Mouse (Mus musculus) NIH3T3 (cell line): ENCODE results near the gene Selenoo.
A peak's percentile ranks its signal among the peaks of the same experiment; 100 is the strongest.

Experiments
- DNase-seq: peaks from one replicate; pipeline ENCODE4 v3.0.0-alpha.2; 2012; ENCODE audit warnings: low read depth

The Selenoo gene

GRCm38 (mm10) chr15:89075478-89076147 lies 13.3 kb upstream of the Selenoo start:
- peak; percentile 94 for DNase-seq

DNA sequence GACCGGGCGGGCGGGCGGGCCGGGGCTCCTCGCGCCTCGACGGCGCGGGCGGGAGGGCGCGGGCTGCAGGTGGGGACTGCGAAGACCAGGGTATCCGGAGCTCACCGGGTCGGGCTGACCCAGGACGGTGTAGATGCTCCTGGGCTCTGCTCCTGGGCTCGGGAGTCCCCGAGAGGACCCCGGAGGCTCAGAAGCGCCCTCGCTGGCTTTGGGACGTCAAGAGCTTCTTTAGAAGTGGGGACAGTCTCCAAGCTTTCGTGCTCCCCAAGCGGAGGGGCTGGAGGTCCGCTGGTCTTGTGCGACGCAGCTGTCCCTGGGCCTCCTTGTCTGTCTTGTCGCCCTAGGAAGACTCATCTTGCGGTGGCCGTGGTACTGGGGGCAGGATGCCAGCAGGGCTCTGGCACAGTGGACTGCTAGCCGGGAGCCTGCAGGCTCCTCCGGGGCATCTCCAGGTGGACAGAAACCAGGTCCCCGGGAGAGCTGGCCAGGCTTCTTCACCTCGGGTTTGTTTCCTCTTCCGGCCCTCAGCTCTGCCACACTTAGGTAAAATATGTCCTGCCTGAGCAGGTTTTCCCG lies 12.6 kb upstream of the Selenoo start:
- peak; percentile 46 for DNase-seq

DNA sequence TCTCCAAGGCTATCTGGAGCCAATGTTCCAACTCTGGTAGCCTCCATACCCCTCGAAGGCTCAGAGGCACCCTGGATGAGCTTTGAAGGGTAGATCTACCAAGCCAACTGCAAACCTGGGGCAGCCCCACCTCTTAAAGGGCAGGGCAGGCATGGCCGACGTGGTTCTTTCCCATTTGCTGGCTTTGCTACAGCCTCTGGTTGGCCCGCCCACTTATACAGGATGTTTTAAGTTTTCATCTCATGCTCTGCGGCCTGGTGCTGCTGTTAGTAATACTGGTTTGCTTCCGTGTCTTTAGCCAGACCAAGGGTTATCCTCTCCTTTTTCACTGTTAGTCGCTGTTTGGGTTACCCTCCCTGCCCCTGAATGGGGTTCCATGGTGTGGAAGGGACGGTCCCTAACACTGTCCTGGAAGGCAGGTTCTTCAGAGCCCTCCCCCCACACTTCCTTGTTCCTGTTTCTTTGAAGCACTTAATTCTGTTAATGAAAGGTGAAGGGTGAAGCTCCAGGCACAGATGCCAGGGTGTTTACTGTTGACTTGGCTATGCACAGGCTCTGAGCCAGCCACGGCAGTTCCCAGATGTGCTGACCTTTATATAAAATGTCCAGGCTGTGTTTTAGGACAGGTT lies 10.6 kb upstream of the Selenoo start:
- peak; percentile 68 for DNase-seq

- no peak for DNase-seq
Measured at GRCm38 (mm10) chr15:89083906-89084305, 5.0 kb upstream of the Selenoo start.

DNA sequence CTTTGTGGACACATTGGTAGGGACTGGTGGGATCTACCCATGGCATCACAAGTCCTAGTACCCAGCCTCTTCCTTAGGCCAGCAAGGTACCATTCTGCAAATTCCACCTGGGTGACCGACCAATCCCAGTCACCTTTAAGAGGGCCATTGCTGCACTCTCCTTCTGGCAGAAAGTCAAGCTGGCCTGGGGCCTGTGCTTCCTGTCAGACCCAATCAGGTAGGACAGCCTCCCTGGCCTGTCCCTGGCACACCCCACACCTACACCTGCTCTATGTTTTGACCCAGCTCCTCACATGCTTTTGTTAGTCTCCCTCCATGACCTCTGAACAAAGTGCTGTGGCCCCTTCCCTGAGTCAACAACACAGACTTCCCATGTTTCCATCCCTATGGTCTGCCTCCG lies 4.1 kb upstream of the Selenoo start:
- no peak for DNase-seq

DNA sequence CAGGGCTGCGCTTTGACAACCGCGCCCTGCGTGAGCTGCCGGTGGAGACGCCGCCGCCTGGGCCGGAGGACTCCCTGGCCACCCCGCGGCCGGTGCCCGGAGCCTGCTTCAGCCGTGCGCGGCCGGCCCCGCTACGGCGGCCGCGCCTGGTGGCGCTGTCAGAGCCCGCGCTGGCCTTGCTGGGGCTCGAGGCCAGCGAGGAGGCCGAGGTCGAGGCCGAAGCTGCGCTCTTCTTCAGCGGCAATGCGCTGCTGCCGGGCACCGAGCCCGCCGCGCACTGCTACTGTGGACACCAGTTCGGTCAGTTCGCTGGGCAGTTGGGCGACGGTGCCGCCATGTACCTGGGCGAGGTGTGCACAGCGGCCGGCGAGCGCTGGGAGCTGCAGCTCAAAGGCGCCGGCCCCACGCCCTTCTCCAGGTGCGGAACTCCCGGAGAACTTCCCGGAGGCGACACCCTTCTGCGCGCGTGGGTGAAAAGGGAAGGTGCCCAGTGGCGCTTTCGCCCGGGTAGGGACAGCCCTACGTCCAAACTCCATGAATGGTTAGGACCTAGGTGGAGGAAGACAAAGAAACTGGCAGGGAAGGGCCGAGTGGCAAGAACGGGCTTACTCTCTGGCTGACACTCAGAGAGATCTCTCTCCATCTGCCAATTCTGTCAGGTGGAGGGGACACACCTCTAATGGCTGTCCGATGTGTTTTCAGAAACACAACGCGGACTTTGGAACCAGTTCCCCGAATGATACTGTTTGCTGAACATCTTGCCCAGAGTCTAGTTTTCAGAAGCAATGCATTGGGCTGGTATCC lies 566 bp downstream of the Selenoo start:
- peak; percentile 24 for DNase-seq

- peak; percentile 44 for DNase-seq
Measured at GRCm38 (mm10) chr15:89090662-89091061, 1.8 kb downstream of the Selenoo start.

DNA sequence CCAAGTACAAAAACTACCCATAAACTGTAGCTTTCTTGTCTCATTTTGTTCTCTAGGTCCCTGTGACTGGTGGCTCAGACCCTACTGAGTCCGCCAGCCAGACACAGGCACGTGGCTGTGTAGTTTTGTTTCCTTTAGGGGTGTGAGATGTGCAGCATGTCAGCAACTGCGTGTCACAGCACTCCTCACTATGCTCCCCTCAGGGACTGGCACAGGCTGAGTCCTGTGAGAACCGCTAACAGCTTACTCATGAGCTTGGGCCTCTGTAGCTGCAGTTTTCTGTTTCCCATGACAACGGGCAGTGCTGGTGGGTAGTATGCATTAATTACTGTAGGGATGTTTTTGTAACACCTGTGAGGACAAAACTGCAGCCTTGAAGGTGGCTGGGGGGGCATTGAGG lies 3.3 kb downstream of the Selenoo start:
- DNase-seq: no peak

DNA sequence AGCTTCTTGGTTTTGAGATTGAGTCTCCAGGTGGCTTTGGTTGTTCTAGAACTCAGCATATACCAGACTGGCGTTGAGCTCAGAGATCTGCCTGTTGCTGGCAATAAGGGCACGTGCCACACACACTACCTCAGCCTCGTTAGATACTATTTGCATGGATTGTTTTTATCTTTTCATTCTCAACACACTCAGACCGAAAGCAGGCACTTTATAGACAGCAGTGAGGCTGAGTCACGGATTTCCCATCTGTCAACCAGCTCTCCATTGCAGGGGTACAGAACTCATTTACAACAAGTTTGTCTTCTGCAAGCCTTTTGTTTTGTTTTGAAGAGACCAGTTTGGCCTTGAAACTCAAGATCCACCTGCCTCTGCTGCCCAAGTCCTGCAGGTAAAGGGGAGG lies 8.6 kb downstream of the Selenoo start:
- DNase-seq: no peak

GRCm38 (mm10) chr15:89098616-89099015 lies 9.7 kb downstream of the Selenoo start:
- DNase-seq: no peak

GRCm38 (mm10) chr15:89100823-89101222 lies 11.9 kb downstream of the Selenoo start:
- no peak for DNase-seq

DNA sequence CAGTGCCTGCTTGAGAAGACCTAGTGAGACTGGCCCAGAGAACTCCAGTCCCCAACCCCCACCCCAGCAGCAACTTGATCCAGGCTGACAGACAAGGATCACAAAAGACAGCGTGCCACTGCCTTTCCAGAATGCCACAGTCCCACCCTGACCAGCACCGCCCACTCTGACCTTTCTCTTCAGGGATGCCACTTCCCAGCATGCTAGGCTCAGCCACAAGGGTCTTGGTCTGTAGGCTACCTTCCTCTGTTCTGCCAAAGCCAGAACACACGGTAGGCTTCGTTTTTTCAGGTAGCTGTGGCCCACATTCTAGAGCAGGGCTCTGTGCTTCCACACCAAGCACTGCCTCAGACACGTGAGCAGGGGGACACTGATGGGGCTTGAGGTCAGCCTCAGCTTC lies 13.8 kb downstream of the Selenoo start:
- DNase-seq: no peak

DNA sequence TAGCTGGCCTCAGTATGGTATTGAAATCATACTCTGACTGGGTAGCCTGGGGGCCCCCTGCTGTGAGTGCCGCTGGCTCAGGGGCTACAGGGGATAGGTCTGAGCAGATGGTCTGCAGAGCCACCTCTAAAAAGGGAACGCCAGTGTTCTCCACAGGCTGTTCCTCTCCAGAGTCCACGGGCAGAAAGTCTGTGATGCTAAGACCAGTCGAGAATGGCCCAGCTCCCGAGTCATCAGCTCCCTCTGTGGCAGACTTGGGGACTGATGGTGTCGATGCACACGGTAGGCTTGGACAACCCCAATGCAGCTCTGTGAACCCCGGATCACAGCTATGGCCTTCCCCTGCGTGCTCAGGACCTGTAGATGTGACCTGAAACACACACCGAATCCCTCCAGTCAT lies 15.0 kb downstream of the Selenoo start:
- no peak for DNase-seq

- DNase-seq: no peak
Measured at GRCm38 (mm10) chr15:89104425-89104824, 15.5 kb downstream of the Selenoo start.

GRCm38 (mm10) chr15:89106073-89106472 lies 17.2 kb downstream of the Selenoo start:
- no peak for DNase-seq

DNA sequence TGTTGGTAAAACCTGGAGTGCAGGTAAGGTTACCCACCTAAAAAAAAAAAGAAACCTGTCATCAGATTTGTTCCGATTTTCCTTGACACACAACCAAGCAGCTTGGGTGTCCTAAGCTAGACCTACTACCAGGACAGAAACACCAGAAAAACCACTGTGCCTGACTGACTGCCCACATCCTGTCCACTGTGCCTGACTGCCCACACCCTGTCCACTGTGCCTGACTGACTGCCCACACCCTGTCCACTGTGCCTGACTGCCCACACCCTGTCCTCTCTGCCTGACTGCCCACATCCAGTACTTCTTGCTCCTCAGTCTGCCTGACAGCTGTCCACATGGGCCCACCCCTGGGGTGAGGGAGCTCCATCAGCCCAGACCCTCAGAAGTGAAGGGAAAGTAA lies 18.1 kb downstream of the Selenoo start:
- no peak for DNase-seq

DNA sequence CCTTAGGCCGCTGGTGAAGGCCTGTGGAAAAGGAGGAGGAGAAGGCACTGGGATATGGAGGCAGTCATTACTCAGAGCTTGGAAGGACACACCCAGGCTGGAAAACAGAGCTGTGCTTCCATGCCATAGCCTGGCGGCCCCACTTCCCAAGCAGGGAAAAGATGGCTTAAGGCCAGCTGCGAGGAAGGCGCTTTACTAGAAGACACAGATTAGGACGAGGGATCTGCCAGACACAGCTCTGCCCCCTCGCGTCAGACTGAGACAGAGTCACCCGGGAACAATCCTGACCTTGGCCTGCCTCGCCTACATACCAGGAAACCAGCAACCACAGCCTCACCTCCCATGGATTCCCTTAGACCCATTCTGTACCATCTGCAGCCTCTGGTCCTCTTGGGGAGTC lies 21.3 kb downstream of the Selenoo start:
- peak; percentile 87 for DNase-seq

DNA sequence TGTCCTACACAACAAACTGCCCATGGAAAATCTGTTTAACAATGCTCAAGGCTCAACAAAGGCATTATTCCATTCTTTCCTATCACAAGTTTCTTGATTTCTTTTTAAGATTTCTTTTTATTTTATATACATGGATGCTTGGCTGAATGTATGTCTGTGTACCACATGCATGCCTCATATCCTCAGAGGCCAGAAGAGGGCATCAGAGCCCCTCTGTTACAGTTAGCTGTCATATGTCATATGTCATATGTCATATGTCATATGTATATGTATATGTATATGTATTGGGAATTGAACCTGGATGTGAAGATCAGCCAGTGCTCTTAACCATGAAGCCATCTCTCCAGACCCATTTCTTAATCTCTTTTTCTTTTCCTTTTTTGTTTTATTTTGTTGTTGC lies 29.1 kb downstream of the Selenoo start:
- DNase-seq: peak; percentile 40

DNA sequence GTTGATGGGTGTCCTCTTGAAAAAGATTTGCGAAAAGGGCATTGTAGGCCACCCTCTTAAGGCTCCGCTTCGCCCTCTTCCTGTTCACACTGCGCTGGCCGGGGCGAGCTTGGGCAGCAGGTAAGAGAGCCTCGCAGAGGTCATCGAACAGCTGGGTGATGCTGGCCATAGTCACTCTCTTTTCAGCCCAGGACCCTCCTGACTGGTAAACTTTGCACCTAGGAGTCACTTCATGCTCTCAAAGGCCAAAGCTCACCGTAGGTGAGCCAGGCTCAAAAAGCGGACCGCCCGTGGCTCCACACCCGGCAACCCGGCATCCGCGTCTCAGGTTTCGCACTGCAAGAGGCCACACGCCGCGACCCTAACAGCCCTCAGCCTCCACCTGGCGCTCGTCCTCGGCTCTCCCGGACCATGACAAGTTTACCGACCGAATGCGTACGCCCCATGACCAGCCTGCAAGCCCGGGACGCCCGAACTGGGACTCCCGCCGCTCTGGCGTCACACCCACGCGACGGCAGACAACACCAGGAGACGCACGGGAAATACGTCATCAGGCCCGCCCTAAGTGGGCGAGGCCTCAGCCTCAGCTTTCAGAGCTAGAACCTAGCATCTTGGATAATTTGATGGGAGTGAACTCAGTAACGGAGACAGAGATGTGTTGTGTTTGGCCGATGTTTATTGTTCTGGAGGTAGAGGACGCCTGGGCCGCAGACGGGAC lies 33.9 kb downstream of the Selenoo start, which contains the start of gene Tubgcp6:
TSS of gene Tubgcp6 (minus strand) at position 464 of the 718 bp plus-strand sequence.
- DNase-seq: peak; percentile 99

DNA sequence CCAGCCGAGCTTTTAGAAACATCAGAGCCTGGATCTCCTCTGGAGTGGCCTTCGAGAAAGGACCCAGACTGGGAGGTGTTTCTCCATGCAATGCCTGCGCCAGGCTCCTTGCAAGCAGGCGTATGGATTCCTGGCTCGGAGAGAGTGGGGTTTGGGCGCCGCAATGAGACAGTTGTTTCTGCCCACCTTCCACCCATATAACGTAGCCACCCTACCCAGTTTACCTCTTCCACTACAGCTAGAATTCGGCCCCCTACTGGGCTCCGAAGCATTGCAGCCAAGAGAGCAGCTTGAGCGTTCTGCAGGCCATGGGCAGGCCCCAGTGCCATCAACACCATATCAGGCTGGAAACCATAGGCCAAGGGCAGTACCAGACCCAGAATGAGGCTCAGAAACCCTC lies 34.7 kb downstream of the Selenoo start:
- peak; percentile 57 for DNase-seq

DNA sequence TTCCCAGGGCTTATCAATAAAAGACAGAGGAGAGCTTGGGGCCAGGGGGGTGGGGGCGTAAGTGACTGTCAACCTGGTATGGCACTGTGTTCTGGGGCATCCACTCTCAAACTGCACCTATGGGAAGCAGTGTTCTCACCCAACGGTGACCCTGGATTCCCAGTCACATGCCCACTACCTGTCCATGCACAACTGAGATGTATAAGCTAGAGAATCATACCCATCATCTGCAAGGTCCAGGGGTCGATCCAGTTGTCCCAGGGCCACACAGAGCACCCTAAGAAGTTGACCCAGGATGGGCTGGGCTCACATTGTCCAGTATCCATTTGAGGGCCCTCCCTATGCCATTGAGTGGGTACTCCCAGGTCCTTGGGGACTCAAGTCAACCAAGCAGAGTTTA lies 35.4 kb downstream of the Selenoo start:
- no peak for DNase-seq

DNA sequence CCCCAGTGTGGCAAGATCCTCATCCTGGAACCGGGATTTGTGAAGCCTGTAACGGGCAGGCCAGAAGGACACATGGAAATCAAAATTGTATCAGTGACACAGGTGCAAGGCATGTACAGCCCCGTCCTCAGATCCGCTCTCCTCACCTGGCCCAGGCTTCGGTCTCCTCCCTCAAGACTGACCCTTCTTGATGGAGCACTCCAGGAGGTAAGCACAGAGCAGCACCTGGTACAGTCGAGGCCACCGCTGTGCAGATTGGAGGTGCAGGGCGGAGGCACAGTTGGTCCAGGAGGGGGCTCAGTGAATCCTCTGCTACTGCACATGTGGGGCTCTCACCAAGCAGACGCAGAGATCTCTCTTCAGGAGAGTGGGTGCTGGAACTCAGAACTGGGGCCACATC lies 36.5 kb downstream of the Selenoo start:
- no peak for DNase-seq
